ENCODE assay signal across 9 mouse cellular contexts in genomic region chr3:121429469-121429868, GRCm38 (mm10). TPM values are rescaled to one million over a fixed set of nuclear protein-coding genes. Genes with fewer than 3 reads are reported as not detected.
DNase-seq lines count a peak whose midpoint lies in the region; ATAC-seq and TF ChIP-seq lines count a peak whose summit lies in the region.
"Had no signal": no experiment of that assay in that cellular context is flagged by ENCODE, and none has a peak within 500 bp of the region (broad histone marks: within the 10 kb centered on the region; RNA-seq: fewer than 3 reads in every experiment).

No protein-coding gene starts in this region.

- peaks cover 80% of the 10 kb centered on the region for H3K79me2 ChIP-seq in myocyte (ENCODE audit: control insufficient read depth, insufficient read depth)

- no peak for ATAC-seq in heart, embryonic 15.5 days (replicated peaks; ENCODE audit: insufficient number of reproducible peaks, insufficient read depth, low FRiP score, low read depth)
- ATAC-seq in embryonic facial prominence, embryonic 13.5 days (ENCODE audit: insufficient number of reproducible peaks, insufficient read depth, low FRiP score, low TSS enrichment, low read depth): no peak
- ATAC-seq in intestine, embryonic 14.5 days (replicated peaks; ENCODE audit: low FRiP score, low TSS enrichment, low read depth): no peak
- ATAC-seq: CD4-positive, CD25-positive, alpha-beta regulatory T cell, adult 4 months had no signal

- no peak for DNase-seq in heart, postnatal 10 days
- no peak for DNase-seq in intestine, embryonic 14.5 days (ENCODE audit: low spot score)
- no peak for DNase-seq in cerebellum, adult 11 months
- no peak for DNase-seq in layer of hippocampus, adult 18-20 months (ENCODE audit: low spot score in 2 of 2)
- DNase-seq in cerebellum, adult 18-20 months: no peak

- TF ChIP-seq POLR2A in myocyte (IDR thresholded peaks at IDR 0.05; ENCODE audit: insufficient read length, low read depth): no peak

- H3K9me3 ChIP-seq in heart, embryonic 15.5 days (replicated peaks): no peaks in the 10 kb centered on the region
- no peaks in the 10 kb centered on the region for H3K9me3 ChIP-seq in embryonic facial prominence, embryonic 13.5 days
- no peaks in the 10 kb centered on the region for H3K9me3 ChIP-seq in intestine, embryonic 14.5 days (ENCODE audit: control insufficient read depth, low read length)

- peak overlapping the region; percentile 86 for H3K4me2 ChIP-seq in heart, embryonic 15.5 days
- peak overlapping the region; percentile 89 for H3K4me2 ChIP-seq in embryonic facial prominence, embryonic 13.5 days
- peak overlapping the region; percentile 85 for H3K4me2 ChIP-seq in intestine, embryonic 14.5 days (ENCODE audit: low read length)
- H3K4me2 ChIP-seq in myocyte (ENCODE audit: low read depth): peak overlapping the region; percentile 86

- no peaks in the 10 kb centered on the region for H3K27me3 ChIP-seq in heart, embryonic 15.5 days
- H3K27me3 ChIP-seq in embryonic facial prominence, embryonic 13.5 days: no peaks in the 10 kb centered on the region
- no peaks in the 10 kb centered on the region for H3K27me3 ChIP-seq in intestine, embryonic 14.5 days (replicated peaks; ENCODE audit: control insufficient read depth, insufficient read depth, low read length)
- H3K27me3 ChIP-seq in myocyte (ENCODE audit: control insufficient read depth, insufficient read depth, insufficient read length): no peaks in the 10 kb centered on the region

- H3K36me3 ChIP-seq in heart, embryonic 15.5 days: no peaks in the 10 kb centered on the region
- H3K36me3 ChIP-seq in embryonic facial prominence, embryonic 13.5 days: no peaks in the 10 kb centered on the region
- no peaks in the 10 kb centered on the region for H3K36me3 ChIP-seq in intestine, embryonic 14.5 days (ENCODE audit: control insufficient read depth, insufficient read depth, low read length)
- peaks cover 18% of the 10 kb centered on the region for H3K36me3 ChIP-seq in myocyte (ENCODE audit: control insufficient read depth, insufficient read depth)

- H3K9ac ChIP-seq in heart, embryonic 15.5 days: no peak overlapping the region
- peak overlapping the region; percentile 21; the same call in 1 of the 2 replicates for H3K9ac ChIP-seq in embryonic facial prominence, embryonic 13.5 days
- H3K9ac ChIP-seq in intestine, embryonic 14.5 days (ENCODE audit: low read length): no peak overlapping the region

- H3ac ChIP-seq in myocyte (ENCODE audit: control insufficient read depth, insufficient read length): no peak overlapping the region

- peaks cover 63% of the 10 kb centered on the region for H3K4me1 ChIP-seq in heart, embryonic 15.5 days (replicated peaks)
- peaks cover 65% of the 10 kb centered on the region for H3K4me1 ChIP-seq in embryonic facial prominence, embryonic 13.5 days
- H3K4me1 ChIP-seq in intestine, embryonic 14.5 days (replicated peaks; ENCODE audit: control insufficient read depth, insufficient read depth, low read length): peaks cover 52% of the 10 kb centered on the region

- 47% methylated on average over 3 of the region's 3 CpGs for WGBS in heart, embryonic 15.5 days
- 40% methylated on average over 3 of the region's 3 CpGs for WGBS in embryonic facial prominence, embryonic 13.5 days
- WGBS in intestine, embryonic 14.5 days: 54% methylated on average over 3 of the region's 3 CpGs

- intact Hi-C loops in heart, postnatal 10 days (cut with DNase I): loop anchor here (5.0 kb wide), 1 partner anchor 97 kb away; no protein-coding TSS in a partner anchor

- H3K4me3 ChIP-seq in heart, embryonic 15.5 days: peak overlapping the region; percentile 94
- H3K4me3 ChIP-seq in embryonic facial prominence, embryonic 13.5 days: peak overlapping the region; percentile 89
- H3K4me3 ChIP-seq in intestine, embryonic 14.5 days (ENCODE audit: low read depth, low read length): peak overlapping the region; percentile 92
- H3K4me3 ChIP-seq in myocyte: peak overlapping the region; percentile 80

- H3K27ac ChIP-seq in heart, embryonic 15.5 days: peak overlapping the region; percentile 17; the same call in 1 of the 2 replicates
- peak overlapping the region; percentile 57 for H3K27ac ChIP-seq in embryonic facial prominence, embryonic 13.5 days
- H3K27ac ChIP-seq in intestine, embryonic 14.5 days (ENCODE audit: low read depth): no peak overlapping the region

TF ChIP-seq in myocyte, 11 proteins besides CTCF, POLR2A, EP300 and RAD21:
- TF ChIP-seq POLR2AphosphoS2 (IDR thresholded peaks at IDR 0.05; ENCODE audit: insufficient read length, low read depth) (peak; percentile 24), TCF12 (IDR thresholded peaks at IDR 0.05; ENCODE audit: insufficient read depth, poor library complexity, severe bottlenecking) (no peak), REST (IDR thresholded peaks at IDR 0.05; ENCODE audit: insufficient read depth, insufficient read length) (no peak), MYOD1 (IDR thresholded peaks at IDR 0.05; ENCODE audit: control insufficient read depth in 1 of 3, insufficient read length in 2 of 3, low read depth in 2 of 3) (no peak), CEBPB (IDR thresholded peaks at IDR 0.05; ENCODE audit: insufficient read depth, poor library complexity, severe bottlenecking) (no peak), MAX (IDR thresholded peaks at IDR 0.05; ENCODE audit: low read depth) (no peak)

RNA-seq across cellular contexts. Expression of gene Cnn3, which starts 3.2 kb away (rescaled TPM):
- 341 and 401 TPM in 2 replicates for polyA plus RNA-seq in heart, embryonic 15.5 days (2015; fragmentation: Nextera tagmentation; extraction: Ambion mirVana)
- 100 to 1,000 TPM; 115 to 117 TPM for total RNA-seq in heart, postnatal 10 days (2021)
- 793 and 938 TPM in 2 replicates for polyA plus RNA-seq in embryonic facial prominence, embryonic 13.5 days (2015; fragmentation: Nextera tagmentation; extraction: Ambion mirVana)
- 567 and 699 TPM in 2 replicates for polyA plus RNA-seq in intestine, embryonic 14.5 days (2014; fragmentation: Nextera tagmentation; extraction: Ambion mirVana)
- polyA plus RNA-seq in myocyte (2012; fragmentation: generic; extraction: Trizol): 589 TPM
- 100 to 1,000 TPM; 107 to 110 TPM for total RNA-seq in layer of hippocampus, adult 18-20 months (2021)
